Mouse (Mus musculus): ENCODE results near the gene Mageb1. TPM values are rescaled to one million over a fixed set of nuclear protein-coding genes. Genes with fewer than 3 reads are reported as not detected.
"Not testable (repeated sequence)": the region's sequence is repeated elsewhere in the genome, so short reads cannot be mapped to it uniquely, and the experiment has no call there.

The Mageb1 gene
- total RNA-seq (2021), result not detected
- long read RNA-seq, experiment 1, result 0 reads
- long read RNA-seq, experiment 2, result 0 reads

DNA sequence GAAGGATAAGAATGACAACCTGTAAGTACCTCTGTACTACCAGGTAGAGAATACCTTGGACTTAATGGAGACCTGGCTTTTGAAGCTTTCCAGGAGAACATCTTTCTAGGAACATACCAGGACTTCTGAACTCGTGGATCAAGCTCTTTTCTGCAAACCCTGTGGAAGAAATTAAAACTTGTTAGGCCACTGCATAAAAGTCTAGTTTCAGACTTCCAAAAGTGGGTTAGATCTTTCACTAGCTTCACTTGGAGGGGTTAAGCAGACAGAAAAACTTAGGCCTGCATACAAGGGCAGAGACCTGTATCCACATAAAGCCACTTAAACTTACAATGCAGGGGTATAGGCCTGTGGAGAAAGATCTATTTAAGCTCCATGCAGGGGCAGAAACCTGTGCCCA is at the start of gene Mageb1:
TSS of gene Mageb1 (minus strand) at position 101 of the 400 bp plus-strand sequence.
- not testable (repeated sequence) for H3K27ac ChIP-seq; DNase-seq (ENCODE audit: extremely low spot score in 1 of 2, low spot score in 2 of 2); H3K4me3 ChIP-seq
- intact Hi-C loops (cut with DNase I), result loop anchor here (10.0 kb wide), 1 partner anchor 691 kb away; no protein-coding TSS in a partner anchor

Other genes starting within 250 kb of the Mageb1 start
- gene Mageb5, start 233.3 kb downstream of the Mageb1 start, total RNA-seq (2021), result not detected

Data from left cerebral cortex, adult 2 months (tissue).